38 mouse cellular contexts compared by ENCODE assay signal in genomic region chr10:87012087-87012486, GRCm38 (mm10). TPM values are rescaled to one million over a fixed set of nuclear protein-coding genes. Genes with fewer than 3 reads are reported as not detected.
"Had no signal": no experiment of that assay in that cellular context is flagged by ENCODE, and none has a peak within 500 bp of the region (broad histone marks: within the 10 kb centered on the region; RNA-seq: fewer than 3 reads in every experiment).

No protein-coding gene starts in this region.

- H3K36me3 ChIP-seq: heart, embryonic 10.5 days; heart, embryonic 12.5 days; heart, embryonic 13.5 days; heart, embryonic 15.5 days; hindbrain, embryonic 10.5 days; hindbrain, embryonic 12.5 days; hindbrain, embryonic 13.5 days; hindbrain, embryonic 15.5 days; intestine, embryonic 15.5 days; kidney, embryonic 15.5 days had no signal

- H3K27me3 ChIP-seq: heart, embryonic 15.5 days; hindbrain, embryonic 12.5 days; hindbrain, embryonic 13.5 days; hindbrain, embryonic 15.5 days; intestine, embryonic 15.5 days; kidney, embryonic 15.5 days had no signal

- H3K9ac ChIP-seq: heart, embryonic 12.5 days; heart, embryonic 13.5 days; heart, embryonic 15.5 days; hindbrain, embryonic 12.5 days; hindbrain, embryonic 13.5 days; hindbrain, embryonic 14.5 days; hindbrain, embryonic 15.5 days; intestine, embryonic 15.5 days; kidney, embryonic 15.5 days had no signal

- H3K4me2 ChIP-seq: heart, embryonic 12.5 days; heart, embryonic 13.5 days; heart, embryonic 15.5 days; hindbrain, embryonic 12.5 days; hindbrain, embryonic 13.5 days; hindbrain, embryonic 14.5 days; hindbrain, embryonic 15.5 days; intestine, embryonic 15.5 days; kidney, embryonic 15.5 days had no signal

- H3K4me1 ChIP-seq: hindbrain, embryonic 13.5 days had no signal

- H3K4me3 ChIP-seq: heart, embryonic 10.5 days; heart, embryonic 12.5 days; heart, embryonic 13.5 days; heart, embryonic 15.5 days; hindbrain, embryonic 10.5 days; hindbrain, embryonic 12.5 days; hindbrain, embryonic 13.5 days; hindbrain, embryonic 15.5 days; intestine, embryonic 15.5 days; kidney, embryonic 15.5 days; layer of hippocampus, adult 2 months had no signal

- DNase-seq: heart, postnatal 10 days; heart, postnatal 14 days; heart, postnatal 36 days; heart, postnatal 4 days; kidney, adult 11 months; kidney, adult 18-20 months; kidney, adult 2 months; kidney, adult 8-10 months; kidney, adult 9 months; kidney, postnatal 10 days; kidney, postnatal 14 days; kidney, postnatal 25 days; kidney, postnatal 36 days; kidney, postnatal 4 days; layer of hippocampus, adult 9-11 months; layer of hippocampus, postnatal 36 days had no signal

- H3K27ac ChIP-seq: heart, embryonic 10.5 days; heart, embryonic 13.5 days; heart, embryonic 15.5 days; hindbrain, embryonic 10.5 days; hindbrain, embryonic 12.5 days; hindbrain, embryonic 13.5 days; hindbrain, embryonic 14.5 days; hindbrain, embryonic 15.5 days; hindbrain, postnatal 0 days; intestine, embryonic 15.5 days; kidney, embryonic 15.5 days; kidney, postnatal 0 days; layer of hippocampus, adult 2 months had no signal

- H3K9me3 ChIP-seq: heart, embryonic 10.5 days; heart, embryonic 12.5 days; heart, embryonic 13.5 days; heart, embryonic 15.5 days; hindbrain, embryonic 10.5 days; hindbrain, embryonic 12.5 days; hindbrain, embryonic 13.5 days; hindbrain, embryonic 15.5 days; intestine, embryonic 15.5 days; kidney, embryonic 15.5 days had no signal

- ATAC-seq: hindbrain, embryonic 16.5 days; hindbrain, postnatal 0 days; inflammation-experienced regulatory T-cells, adult 6 months; intestine, embryonic 15.5 days; intestine, embryonic 16.5 days; intestine, postnatal 0 days had no signal

RNA-seq across cellular contexts. Expression of gene 1700113H08Rik, which starts 45.8 kb away (rescaled TPM):
- polyA plus RNA-seq: heart, embryonic 10.5 days; heart, embryonic 12.5 days; heart, embryonic 13.5 days; heart, embryonic 14.5 days; hindbrain, embryonic 14.5 days; inflammation-experienced regulatory T-cells, adult 6 months; intestine, embryonic 15.5 days; kidney, adult 2 months; kidney, embryonic 14.5 days; kidney, embryonic 15.5 days; kidney, embryonic 16.5 days; kidney, postnatal 0 days; large intestine, adult 2 months had no signal
